Mouse (Mus musculus) ES-Bruce4 (cell line): ENCODE results near the gene 1700057G04Rik. TPM values are rescaled to one million over a fixed set of nuclear protein-coding genes. Genes with fewer than 3 reads are reported as not detected.

Source experiments
- H3K27ac ChIP-seq: 2 replicates; pipeline ENCODE4 v1.5.1; 2012; ENCODE audit warnings: low read length, inconsistent platforms; ENCODE audit not compliant: insufficient read depth
- H3K27me3 ChIP-seq: 2 replicates; pipeline ENCODE4 v1.6.1; 2012; ENCODE audit warnings: mild to moderate bottlenecking, low read length, inconsistent platforms; ENCODE audit not compliant: control insufficient read depth, poor library complexity, insufficient read depth, severe bottlenecking
- H3K36me3 ChIP-seq: 2 replicates; pipeline ENCODE4 v1.6.1; 2012; ENCODE audit warnings: inconsistent platforms, mild to moderate bottlenecking, low read length, moderate library complexity; ENCODE audit not compliant: control insufficient read depth, poor library complexity, insufficient read depth, severe bottlenecking
- H3K4me1 ChIP-seq: one replicate; pipeline ENCODE4 v1.8.1; 2011; ENCODE audit warnings: low read length; ENCODE audit not compliant: control insufficient read depth, insufficient read depth
- H3K4me3 ChIP-seq: 2 replicates; pipeline ENCODE4 v1.5.1; 2011; ENCODE audit warnings: low read depth, mild to moderate bottlenecking, low read length
- H3K9ac ChIP-seq: 2 replicates; pipeline ENCODE4 v1.6.1; 2012; ENCODE audit warnings: low read depth, mild to moderate bottlenecking, inconsistent platforms; ENCODE audit not compliant: poor library complexity, severe bottlenecking
- H3K9me3 ChIP-seq: replicated peaks from 2 replicates; pipeline ENCODE4 v1.6.1; 2012; ENCODE audit warnings: mild to moderate bottlenecking, low read length, inconsistent platforms; ENCODE audit not compliant: control insufficient read depth, poor library complexity, insufficient read depth, severe bottlenecking
- CTCF ChIP-seq: IDR thresholded peaks from one replicate; pipeline ENCODE4 v1.8.1; 2011; ENCODE audit warnings: low read depth, low read length
- EP300 ChIP-seq: IDR thresholded peaks from 2 replicates; pipeline ENCODE4 v1.6.1; 2011; ENCODE audit warnings: low read depth, low read length; ENCODE audit not compliant: insufficient read depth
- POLR2A ChIP-seq: IDR thresholded peaks from one replicate; pipeline ENCODE4 v1.8.1; 2011; ENCODE audit warnings: low read length; ENCODE audit not compliant: insufficient read depth
- polyA plus RNA-seq: library from polyadenylated mRNA; stranded (reverse); fragments of >200 nt; gene quantifications from 2 replicates; pipeline ENCODE4 v1.2.4, GENCODE M21; 2011; ENCODE audit warnings: low read depth; ENCODE audit not compliant: missing spikeins, insufficient read depth, insufficient read length

The 1700057G04Rik gene
- polyA plus RNA-seq, 1 experiment: not detected

- no peak overlapping the region for H3K27ac ChIP-seq
- H3K4me3 ChIP-seq: no peak overlapping the region
Observed at GRCm38 (mm10) chr9:92384401-92384800, 75.2 kb downstream of the 1700057G04Rik start.

DNA sequence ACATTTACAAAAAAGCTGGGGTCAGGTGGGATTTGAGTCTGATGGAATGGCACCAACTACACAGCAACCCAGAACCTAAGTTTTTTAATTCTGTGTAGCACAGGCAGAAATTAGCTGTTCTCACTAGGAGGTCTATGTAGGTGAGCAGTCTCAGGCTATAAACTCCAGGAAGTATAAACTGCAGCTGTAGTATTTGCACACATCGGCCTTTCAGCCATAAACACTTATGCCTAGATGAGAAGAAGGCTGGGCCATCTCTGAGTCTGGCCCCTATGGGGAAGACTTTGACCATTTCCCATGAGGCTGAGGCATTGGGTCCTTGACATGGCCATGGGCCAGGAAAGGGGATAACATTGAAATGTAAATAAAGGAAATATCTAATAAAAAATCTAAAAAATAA lies 76.7 kb downstream of the 1700057G04Rik start:
- no peaks in the 10 kb centered on the region for H3K36me3 ChIP-seq
- no peak overlapping the region for H3K27ac ChIP-seq
- no peaks in the 10 kb centered on the region for H3K9me3 ChIP-seq
- H3K9ac ChIP-seq: no peak overlapping the region
- H3K27me3 ChIP-seq: no peaks in the 10 kb centered on the region
- H3K4me3 ChIP-seq: no peak overlapping the region
- no peaks in the 10 kb centered on the region for H3K4me1 ChIP-seq
- no peak for TF ChIP-seq POLR2A
- TF ChIP-seq EP300: no peak
- TF ChIP-seq CTCF: no peak

More at GRCm38 (mm10) chr9:92384401-92384800, 75.2 kb downstream of the 1700057G04Rik start:
- no peaks in the 10 kb centered on the region for H3K27me3 ChIP-seq
- no peaks in the 10 kb centered on the region for H3K4me1 ChIP-seq
- no peaks in the 10 kb centered on the region for H3K9me3 ChIP-seq
- no peaks in the 10 kb centered on the region for H3K36me3 ChIP-seq
- no peak for TF ChIP-seq EP300
- no peak for TF ChIP-seq CTCF
- TF ChIP-seq POLR2A: no peak
- H3K9ac ChIP-seq: no peak overlapping the region

DNA sequence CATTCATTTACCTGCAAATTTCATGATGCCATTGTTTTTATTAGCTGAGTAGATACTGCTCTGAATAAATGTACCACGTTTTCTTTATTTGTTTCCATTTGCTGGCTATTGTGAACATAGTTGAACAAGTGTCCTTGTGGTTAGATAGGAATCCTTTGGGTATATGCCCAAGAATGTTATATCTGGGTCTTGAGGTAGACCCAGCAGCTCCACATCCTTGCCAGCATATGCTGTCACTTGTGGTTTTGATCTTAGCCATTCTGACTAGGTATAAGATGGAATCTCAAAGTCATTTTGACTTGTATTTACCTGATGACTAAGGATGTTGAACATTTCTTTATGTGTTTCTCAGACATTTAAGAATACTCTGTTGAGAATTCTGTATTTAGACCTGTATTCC lies 77.7 kb downstream of the 1700057G04Rik start:
- no peaks in the 10 kb centered on the region for H3K36me3 ChIP-seq
- H3K4me1 ChIP-seq: no peaks in the 10 kb centered on the region
- no peak overlapping the region for H3K4me3 ChIP-seq
- H3K9ac ChIP-seq: no peak overlapping the region
- no peak overlapping the region for H3K27ac ChIP-seq
- no peaks in the 10 kb centered on the region for H3K27me3 ChIP-seq
- no peaks in the 10 kb centered on the region for H3K9me3 ChIP-seq
- no peak for TF ChIP-seq CTCF
- TF ChIP-seq EP300: no peak
- no peak for TF ChIP-seq POLR2A

GRCm38 (mm10) chr9:92387404-92387803 lies 78.2 kb downstream of the 1700057G04Rik start:
- H3K4me3 ChIP-seq: no peak overlapping the region
- TF ChIP-seq POLR2A (no peak), CTCF (no peak), EP300 (no peak)
- H3K4me1 ChIP-seq: no peaks in the 10 kb centered on the region
- H3K36me3 ChIP-seq: no peaks in the 10 kb centered on the region
- H3K27ac ChIP-seq: no peak overlapping the region
- no peaks in the 10 kb centered on the region for H3K9me3 ChIP-seq
- no peaks in the 10 kb centered on the region for H3K27me3 ChIP-seq
- no peak overlapping the region for H3K9ac ChIP-seq

GRCm38 (mm10) chr9:92402628-92403027 lies 93.5 kb downstream of the 1700057G04Rik start:
- no peaks in the 10 kb centered on the region for H3K4me1 ChIP-seq
- H3K27ac ChIP-seq: no peak overlapping the region
- no peaks in the 10 kb centered on the region for H3K36me3 ChIP-seq
- H3K4me3 ChIP-seq: no peak overlapping the region
- TF ChIP-seq POLR2A: no peak
- TF ChIP-seq CTCF: no peak
- no peak for TF ChIP-seq EP300
- H3K9ac ChIP-seq: no peak overlapping the region
- H3K9me3 ChIP-seq: peaks cover 5% of the 10 kb centered on the region
- no peaks in the 10 kb centered on the region for H3K27me3 ChIP-seq

Other genes with a start within 250 kb of the 1700057G04Rik start
- gene Plscr5, start 116.4 kb upstream of the 1700057G04Rik start, polyA plus RNA-seq: not detected in 2 replicates
- gene Plscr1, start 59.6 kb upstream of the 1700057G04Rik start, polyA plus RNA-seq: 18.4 and 19.7 TPM in 2 replicates
- 0.43 TPM in 1 of 2 replicates, not detected in the other for gene Plscr2, start 33.8 kb upstream of the 1700057G04Rik start, polyA plus RNA-seq
- not detected in 2 replicates for gene Plscr4, start 148.0 kb downstream of the 1700057G04Rik start, polyA plus RNA-seq
- gene Plod2, start 232.8 kb downstream of the 1700057G04Rik start, polyA plus RNA-seq: 75.5 and 79.7 TPM in 2 replicates